Mouse (Mus musculus): ENCODE measurements at regions not wholly inside any gene's neighbourhood (a gene's known extent, or its start where the extent isn't known, plus 50 kb on each side); places are given as distances from the start of the nearest gene placed in this dataset.

GRCm38 (mm10) chr14:86431215-86431816 is 709.7 kb downstream of the Diaph3 start:
- H3K4me3 ChIP-seq (replicated peaks; ENCODE audit: low read depth, low read length), result no peak overlapping the region
- no peaks in the 10 kb centered on the region for H3K9me3 ChIP-seq (ENCODE audit: control insufficient read depth, low read length)
- DNase-seq (no peak), ATAC-seq (ENCODE audit: low FRiP score, low TSS enrichment) (no peak)
- WGBS, result 77% methylated on average over 6 of the region's 6 CpGs
- no peak overlapping the region for H3K9ac ChIP-seq (replicated peaks; ENCODE audit: low read length)
- H3K4me2 ChIP-seq (ENCODE audit: low read length), result no peak overlapping the region
- no peaks in the 10 kb centered on the region for H3K4me1 ChIP-seq (ENCODE audit: control insufficient read depth, insufficient read depth, low read length)
- H3K36me3 ChIP-seq (ENCODE audit: control insufficient read depth, insufficient read depth, low read length), result no peaks in the 10 kb centered on the region
- no peak overlapping the region for H3K27ac ChIP-seq (replicated peaks; ENCODE audit: low read depth, low read length)
- H3K27me3 ChIP-seq (ENCODE audit: control insufficient read depth, insufficient read depth, low read length), result no peaks in the 10 kb centered on the region

- no peak for DNase-seq
- no peaks in the 10 kb centered on the region for H3K36me3 ChIP-seq (ENCODE audit: control insufficient read depth, insufficient read depth, low read length)
- H3K4me2 ChIP-seq (ENCODE audit: low read length), result no peak overlapping the region
- WGBS, result 81% methylated on average over 5 of the region's 5 CpGs
- H3K4me3 ChIP-seq (replicated peaks; ENCODE audit: low read depth, low read length), result no peak overlapping the region
- ATAC-seq (ENCODE audit: low FRiP score, low TSS enrichment), result no peak
- H3K9me3 ChIP-seq (ENCODE audit: control insufficient read depth, low read length), result no peaks in the 10 kb centered on the region
- H3K27me3 ChIP-seq (ENCODE audit: control insufficient read depth, insufficient read depth, low read length), result no peaks in the 10 kb centered on the region
- no peaks in the 10 kb centered on the region for H3K4me1 ChIP-seq (ENCODE audit: control insufficient read depth, insufficient read depth, low read length)
- H3K9ac ChIP-seq (replicated peaks; ENCODE audit: low read length), result no peak overlapping the region
- H3K27ac ChIP-seq (replicated peaks; ENCODE audit: low read depth, low read length), result no peak overlapping the region
These were observed 719.2 kb downstream of the Diaph3 start for GRCm38 (mm10) chr14:86421881-86422280.

- Histone ChIP-seq H3K27me3 (ENCODE audit: control insufficient read depth, insufficient read depth, low read length) (no peaks in the 10 kb centered on the region), H3K4me1 (ENCODE audit: control insufficient read depth, insufficient read depth, low read length) (no peaks in the 10 kb centered on the region), H3K9ac (replicated peaks; ENCODE audit: low read length) (no peak overlapping the region), H3K4me3 (replicated peaks; ENCODE audit: low read depth, low read length) (no peak overlapping the region), H3K4me2 (ENCODE audit: low read length) (no peak overlapping the region), H3K27ac (replicated peaks; ENCODE audit: low read depth, low read length) (no peak overlapping the region), H3K9me3 (ENCODE audit: control insufficient read depth, low read length) (no peaks in the 10 kb centered on the region), H3K36me3 (ENCODE audit: control insufficient read depth, insufficient read depth, low read length) (no peaks in the 10 kb centered on the region)
- WGBS, result 90% methylated on average over 3 of the region's 3 CpGs
- no peak for DNase-seq
- no peak for ATAC-seq (ENCODE audit: low FRiP score, low TSS enrichment)
These were observed 721.0 kb downstream of the Diaph3 start for GRCm38 (mm10) chr14:86419959-86420598.

DNA sequence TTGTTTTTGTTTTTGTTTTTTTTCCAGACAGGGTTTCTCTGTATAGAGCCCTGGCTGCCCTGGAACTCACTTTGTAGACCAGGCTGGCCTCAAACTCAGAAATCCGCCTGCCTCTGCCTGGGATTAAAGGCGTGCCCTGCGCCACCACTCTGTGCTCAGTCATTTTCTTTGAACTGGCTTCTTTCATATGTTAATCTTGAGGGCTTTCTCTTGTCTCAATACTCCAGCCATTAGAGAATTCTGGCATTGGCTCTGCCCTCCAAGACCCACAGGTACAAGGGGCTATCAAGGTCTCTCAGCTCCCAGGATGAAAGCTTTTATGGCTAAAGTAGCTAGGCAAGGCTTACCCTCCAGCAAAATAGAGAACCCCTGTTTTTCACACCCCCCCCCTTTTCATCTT is 744.2 kb downstream of the Diaph3 start:
- Histone ChIP-seq H3K9ac (replicated peaks; ENCODE audit: low read length) (no peak overlapping the region), H3K27me3 (ENCODE audit: control insufficient read depth, insufficient read depth, low read length) (no peaks in the 10 kb centered on the region), H3K9me3 (ENCODE audit: control insufficient read depth, low read length) (no peaks in the 10 kb centered on the region), H3K36me3 (ENCODE audit: control insufficient read depth, insufficient read depth, low read length) (no peaks in the 10 kb centered on the region), H3K4me3 (replicated peaks; ENCODE audit: low read depth, low read length) (no peak overlapping the region), H3K27ac (replicated peaks; ENCODE audit: low read depth, low read length) (no peak overlapping the region), H3K4me1 (ENCODE audit: control insufficient read depth, insufficient read depth, low read length) (peaks cover 18% of the 10 kb centered on the region), H3K4me2 (ENCODE audit: low read length) (no peak overlapping the region)
- DNase-seq (no peak), ATAC-seq (ENCODE audit: low FRiP score, low TSS enrichment) (no peak)
- 43% methylated on average over 3 of the region's 3 CpGs for WGBS

DNA sequence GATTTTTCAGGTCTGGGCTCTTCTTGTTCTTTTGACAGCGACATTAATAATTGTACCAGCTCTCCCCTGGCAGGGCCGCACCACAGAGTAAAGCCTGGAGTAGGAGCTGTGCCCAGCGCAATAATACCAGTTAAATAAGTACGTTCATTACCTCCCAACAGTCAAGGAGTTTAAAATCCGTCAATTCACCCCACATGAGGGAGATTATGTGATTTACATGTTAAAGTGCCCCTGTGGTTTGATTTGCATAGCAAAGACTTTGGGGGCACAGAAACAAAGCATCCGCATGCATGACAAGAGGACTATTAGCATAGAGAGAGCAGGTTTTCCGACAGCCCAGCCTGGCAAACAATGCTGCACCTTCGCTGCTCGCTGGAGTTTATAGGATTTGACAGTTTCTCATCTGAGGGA is 745.1 kb downstream of the Diaph3 start:
- DNase-seq, result peak; percentile 82
- peak overlapping the region; percentile 8; the same call in 1 of the 2 replicates for H3K4me3 ChIP-seq (replicated peaks; ENCODE audit: low read depth, low read length)
- H3K9ac ChIP-seq (replicated peaks; ENCODE audit: low read length), result no peak overlapping the region; the same call in 1 of the 2 replicates
- no peaks in the 10 kb centered on the region for H3K27me3 ChIP-seq (ENCODE audit: control insufficient read depth, insufficient read depth, low read length)
- no peaks in the 10 kb centered on the region for H3K36me3 ChIP-seq (ENCODE audit: control insufficient read depth, insufficient read depth, low read length)
- peak; percentile 88 for ATAC-seq (ENCODE audit: low FRiP score, low TSS enrichment)
- peaks cover 18% of the 10 kb centered on the region for H3K4me1 ChIP-seq (ENCODE audit: control insufficient read depth, insufficient read depth, low read length)
- WGBS, result under 1% methylated on average over 9 of the region's 9 CpGs
- H3K9me3 ChIP-seq (ENCODE audit: control insufficient read depth, low read length), result no peaks in the 10 kb centered on the region
- peak overlapping the region; percentile 49 for H3K4me2 ChIP-seq (ENCODE audit: low read length)
- H3K27ac ChIP-seq (replicated peaks; ENCODE audit: low read depth, low read length), result peak overlapping the region; percentile 73

- no peaks in the 10 kb centered on the region for H3K36me3 ChIP-seq (ENCODE audit: control insufficient read depth, insufficient read depth, low read length)
- H3K9ac ChIP-seq (replicated peaks; ENCODE audit: low read length), result no peak overlapping the region
- peaks cover 18% of the 10 kb centered on the region for H3K4me1 ChIP-seq (ENCODE audit: control insufficient read depth, insufficient read depth, low read length)
- no peaks in the 10 kb centered on the region for H3K27me3 ChIP-seq (ENCODE audit: control insufficient read depth, insufficient read depth, low read length)
- H3K27ac ChIP-seq (replicated peaks; ENCODE audit: low read depth, low read length), result peak overlapping the region; percentile 73
- WGBS, result 11% methylated on average over 10 of the region's 10 CpGs
- no peaks in the 10 kb centered on the region for H3K9me3 ChIP-seq (ENCODE audit: control insufficient read depth, low read length)
- DNase-seq (peak; percentile 67), ATAC-seq (ENCODE audit: low FRiP score, low TSS enrichment) (peak; percentile 60)
- H3K4me2 ChIP-seq (ENCODE audit: low read length), result peak overlapping the region; percentile 49
- peak overlapping the region; percentile 8; the same call in 1 of the 2 replicates for H3K4me3 ChIP-seq (replicated peaks; ENCODE audit: low read depth, low read length)
These were observed 745.5 kb downstream of the Diaph3 start for GRCm38 (mm10) chr14:86395531-86395930.

DNA sequence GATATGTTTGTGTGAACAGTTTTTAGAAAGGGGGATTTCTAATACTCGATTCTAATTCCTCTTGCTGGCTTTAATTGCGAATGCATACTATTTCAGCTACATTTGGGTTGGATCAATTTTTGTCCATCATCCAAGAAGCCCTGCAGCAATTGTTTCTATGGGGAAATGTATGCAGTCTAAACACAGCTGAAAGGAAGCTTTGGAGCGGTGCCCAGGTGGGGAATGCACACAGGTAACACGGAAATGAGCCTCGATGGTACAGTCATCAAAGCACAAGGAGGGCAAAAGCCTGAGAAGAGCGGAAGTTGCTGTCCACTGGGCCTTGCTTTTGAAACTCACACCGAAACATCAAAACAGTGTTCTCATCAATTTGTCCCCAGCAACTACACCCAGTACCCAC is 746.0 kb downstream of the Diaph3 start:
- Histone ChIP-seq H3K27me3 (ENCODE audit: control insufficient read depth, insufficient read depth, low read length) (no peaks in the 10 kb centered on the region), H3K36me3 (ENCODE audit: control insufficient read depth, insufficient read depth, low read length) (no peaks in the 10 kb centered on the region), H3K9me3 (ENCODE audit: control insufficient read depth, low read length) (no peaks in the 10 kb centered on the region), H3K4me3 (replicated peaks; ENCODE audit: low read depth, low read length) (no peak overlapping the region), H3K4me2 (ENCODE audit: low read length) (peak overlapping the region; percentile 49), H3K27ac (replicated peaks; ENCODE audit: low read depth, low read length) (peak overlapping the region; percentile 73), H3K4me1 (ENCODE audit: control insufficient read depth, insufficient read depth, low read length) (peaks cover 18% of the 10 kb centered on the region), H3K9ac (replicated peaks; ENCODE audit: low read length) (no peak overlapping the region)
- ATAC-seq (ENCODE audit: low FRiP score, low TSS enrichment) (no peak), DNase-seq (no peak)
- 66% methylated on average over 7 of the region's 7 CpGs for WGBS

- 84% methylated on average over 6 of the region's 6 CpGs for WGBS
- no peaks in the 10 kb centered on the region for H3K27me3 ChIP-seq (ENCODE audit: control insufficient read depth, insufficient read depth, low read length)
- no peaks in the 10 kb centered on the region for H3K9me3 ChIP-seq (ENCODE audit: control insufficient read depth, low read length)
- ATAC-seq (ENCODE audit: low FRiP score, low TSS enrichment), result no peak
- DNase-seq, result no peak
- no peak overlapping the region for H3K9ac ChIP-seq (replicated peaks; ENCODE audit: low read length)
- H3K36me3 ChIP-seq (ENCODE audit: control insufficient read depth, insufficient read depth, low read length), result no peaks in the 10 kb centered on the region
- no peak overlapping the region for H3K27ac ChIP-seq (replicated peaks; ENCODE audit: low read depth, low read length)
- no peak overlapping the region for H3K4me2 ChIP-seq (ENCODE audit: low read length)
- H3K4me1 ChIP-seq (ENCODE audit: control insufficient read depth, insufficient read depth, low read length), result no peaks in the 10 kb centered on the region
- H3K4me3 ChIP-seq (replicated peaks; ENCODE audit: low read depth, low read length), result no peak overlapping the region
These were observed 755.9 kb downstream of the Diaph3 start for GRCm38 (mm10) chr14:86385136-86385535.

DNA sequence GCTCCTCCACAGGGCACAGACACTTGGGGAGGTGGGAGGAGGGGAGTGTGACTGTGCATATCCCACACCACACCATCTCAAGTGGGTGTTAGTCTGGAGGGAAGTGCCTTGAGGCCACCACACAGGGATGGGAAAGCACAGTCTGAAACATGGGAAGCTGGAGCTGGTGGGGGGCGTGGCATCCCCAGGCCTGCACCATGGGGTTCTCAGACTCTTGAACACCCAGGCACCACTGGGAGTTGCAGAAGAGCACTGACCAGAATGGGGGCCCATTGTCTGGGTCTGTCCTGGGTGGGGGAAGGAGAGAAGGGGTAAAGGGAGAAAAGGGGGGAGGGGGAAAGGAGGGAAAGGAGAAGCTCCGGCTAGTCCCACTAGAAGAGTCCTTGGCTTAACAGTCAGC is 776.0 kb downstream of the Diaph3 start:
- 84% methylated on average over 2 of the region's 2 CpGs for WGBS
- no peak; the same call in 1 of the 2 replicates for ATAC-seq (ENCODE audit: low FRiP score, low TSS enrichment)
- H3K4me1 ChIP-seq (ENCODE audit: control insufficient read depth, insufficient read depth, low read length), result peaks cover 9% of the 10 kb centered on the region; the same call in 1 of the 2 replicates
- DNase-seq, result no peak
- no peaks in the 10 kb centered on the region for H3K27me3 ChIP-seq (ENCODE audit: control insufficient read depth, insufficient read depth, low read length)
- no peak overlapping the region for H3K9ac ChIP-seq (replicated peaks; ENCODE audit: low read length)
- H3K9me3 ChIP-seq (ENCODE audit: control insufficient read depth, low read length), result no peaks in the 10 kb centered on the region
- no peak overlapping the region for H3K27ac ChIP-seq (replicated peaks; ENCODE audit: low read depth, low read length)
- H3K4me3 ChIP-seq (replicated peaks; ENCODE audit: low read depth, low read length), result no peak overlapping the region
- H3K4me2 ChIP-seq (ENCODE audit: low read length), result no peak overlapping the region
- no peaks in the 10 kb centered on the region for H3K36me3 ChIP-seq (ENCODE audit: control insufficient read depth, insufficient read depth, low read length)

Measured in midbrain, embryonic 14.5 days (tissue).